Mouse (Mus musculus): ENCODE measurements around the gene Cd81.
A peak's percentile ranks its signal among the peaks of the same experiment; 100 is the strongest.

Cd81 gene

GRCm38 (mm10) chr7:143049841-143050816, 2.4 kb upstream of the Cd81 start:
- DNase-seq (ENCODE audit: low read depth, low spot score), result no peak

- no peak for DNase-seq (ENCODE audit: low read depth, low spot score)
These were observed 1.2 kb upstream of the Cd81 start for GRCm38 (mm10) chr7:143051316-143051715.

- peak; percentile 23 for DNase-seq (ENCODE audit: low read depth, low spot score)
These were observed 715 bp downstream of the Cd81 start for GRCm38 (mm10) chr7:143053008-143053899.

GRCm38 (mm10) chr7:143053961-143054611, 1.5 kb downstream of the Cd81 start:
- no peak for DNase-seq (ENCODE audit: low read depth, low spot score)

- DNase-seq (ENCODE audit: low read depth, low spot score), result no peak
These were observed 2.0 kb downstream of the Cd81 start for GRCm38 (mm10) chr7:143054612-143054965.

GRCm38 (mm10) chr7:143055001-143055400, 2.5 kb downstream of the Cd81 start:
- no peak for DNase-seq (ENCODE audit: low read depth, low spot score)

GRCm38 (mm10) chr7:143055499-143056186, 3.1 kb downstream of the Cd81 start:
- DNase-seq (ENCODE audit: low read depth, low spot score), result no peak

DNA sequence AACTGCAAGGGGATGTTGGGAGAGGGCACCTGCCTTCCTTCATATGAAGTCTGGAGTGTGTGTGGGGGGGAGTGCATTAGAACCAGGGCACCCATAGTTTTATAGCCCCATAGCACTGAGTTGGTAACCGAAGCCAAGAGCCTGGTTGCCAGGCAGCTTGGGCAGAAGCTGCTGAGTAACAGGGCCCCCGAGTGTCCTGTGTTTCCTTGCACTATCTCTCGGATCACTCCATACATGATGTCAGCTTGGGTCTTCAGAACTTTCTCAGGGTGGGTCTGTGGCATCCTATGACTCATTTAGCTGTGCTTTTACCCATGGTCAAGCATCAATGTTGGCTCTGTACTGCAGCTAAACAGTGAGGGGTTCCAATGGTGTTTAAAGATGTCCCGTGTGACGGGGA, 4.5 kb downstream of the Cd81 start:
- no peak for DNase-seq (ENCODE audit: low read depth, low spot score)

- DNase-seq (ENCODE audit: low read depth, low spot score), result no peak
These were observed 5.2 kb downstream of the Cd81 start for GRCm38 (mm10) chr7:143057667-143058220.

GRCm38 (mm10) chr7:143058221-143058697, 5.7 kb downstream of the Cd81 start:
- no peak for DNase-seq (ENCODE audit: low read depth, low spot score)

GRCm38 (mm10) chr7:143059202-143059870, 6.8 kb downstream of the Cd81 start:
- DNase-seq (ENCODE audit: low read depth, low spot score), result no peak

DNA sequence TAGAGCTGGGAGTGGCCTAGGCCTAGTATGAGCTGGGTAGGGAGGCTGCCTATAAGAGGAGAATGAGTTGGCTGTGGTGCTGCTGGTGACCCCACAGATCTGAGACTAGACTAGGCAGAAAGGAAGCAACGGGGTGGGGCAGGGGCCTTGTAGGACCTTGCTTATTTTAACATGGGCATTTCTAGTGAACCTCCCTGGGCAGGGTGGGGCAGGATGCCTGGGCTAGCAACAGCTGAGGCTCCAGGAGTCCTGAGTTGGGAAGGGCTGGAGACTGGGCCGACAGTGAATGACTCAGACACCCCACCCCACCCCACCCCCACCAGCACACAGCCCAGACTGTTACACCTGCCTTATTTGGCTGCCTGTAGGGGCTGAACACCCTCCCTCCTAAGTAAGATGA, 10.2 kb downstream of the Cd81 start:
- no peak for DNase-seq (ENCODE audit: low read depth, low spot score)

DNA sequence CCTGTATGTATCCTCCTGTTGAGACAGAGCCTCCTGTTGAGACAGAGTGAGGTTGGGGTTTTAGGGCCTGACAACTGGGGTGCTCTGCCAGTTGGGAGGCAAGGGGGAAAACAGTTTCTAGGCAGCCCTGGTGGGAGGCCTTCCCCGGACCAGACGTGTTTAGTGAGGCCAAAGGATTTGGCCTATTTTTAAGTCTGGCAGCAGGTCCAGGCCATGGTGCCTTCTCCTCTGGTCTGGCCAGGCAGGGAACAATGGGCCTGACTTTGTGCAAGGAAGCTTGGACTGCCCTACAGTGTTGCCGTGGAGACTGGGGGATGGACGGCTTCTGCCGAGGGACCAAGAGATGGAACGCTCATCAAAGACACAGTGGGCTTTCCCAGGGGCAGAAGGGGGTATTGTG, 11.7 kb downstream of the Cd81 start:
- DNase-seq (ENCODE audit: low read depth, low spot score), result no peak

GRCm38 (mm10) chr7:143065692-143066091, 13.2 kb downstream of the Cd81 start:
- no peak for DNase-seq (ENCODE audit: low read depth, low spot score)

DNA sequence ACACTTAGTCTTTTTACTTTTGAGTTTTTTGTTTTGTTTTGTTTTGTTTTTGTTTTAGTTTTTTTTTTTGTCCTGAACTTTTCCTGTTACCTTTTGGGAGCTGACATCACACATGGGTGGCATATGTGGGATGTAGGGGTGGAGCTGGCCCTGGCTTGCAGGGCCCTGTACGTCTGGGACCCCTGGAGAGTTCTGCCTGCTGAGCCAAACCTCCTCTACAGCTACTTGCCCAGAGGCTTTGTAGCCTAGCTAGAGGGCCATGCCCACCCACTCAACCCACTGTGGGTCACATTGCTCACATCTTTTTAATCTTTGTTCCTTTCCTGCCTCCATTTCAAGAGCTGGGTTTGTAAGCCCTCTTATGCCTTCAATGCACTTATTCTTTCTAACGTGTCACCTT, 14.9 kb downstream of the Cd81 start:
- no peak for DNase-seq (ENCODE audit: low read depth, low spot score)

- DNase-seq (ENCODE audit: low read depth, low spot score), result no peak
These were observed 15.4 kb downstream of the Cd81 start for GRCm38 (mm10) chr7:143067897-143068296.

DNA sequence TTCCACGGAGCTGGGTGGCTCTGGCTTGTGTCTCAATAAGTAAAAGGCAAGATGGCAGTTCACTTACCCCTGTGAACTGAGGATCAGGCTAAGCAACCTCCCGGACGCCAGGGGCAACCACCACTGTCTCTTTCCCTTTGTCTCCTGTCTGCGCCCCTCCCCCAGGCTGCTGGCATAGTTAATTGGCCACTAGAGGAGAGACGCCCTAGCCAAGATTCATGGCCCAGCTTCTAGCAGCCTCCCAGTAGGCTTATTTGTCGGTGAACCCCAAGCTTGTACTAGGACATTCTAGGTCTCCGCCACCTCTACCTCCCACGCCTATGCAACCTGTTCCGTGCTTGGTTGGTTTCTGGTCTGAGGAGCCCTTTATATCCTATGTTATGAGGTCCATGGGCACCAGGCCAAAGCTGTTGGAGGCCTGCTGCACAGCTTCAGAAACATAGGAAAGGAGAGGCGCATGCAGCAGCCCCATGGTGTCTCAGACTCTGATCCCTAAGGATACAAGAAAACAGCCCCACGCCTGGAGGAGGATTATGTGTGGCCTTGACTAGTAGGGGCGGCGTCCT, 15.9 kb downstream of the Cd81 start:
- DNase-seq (ENCODE audit: low read depth, low spot score), result peak; percentile 23

DNA sequence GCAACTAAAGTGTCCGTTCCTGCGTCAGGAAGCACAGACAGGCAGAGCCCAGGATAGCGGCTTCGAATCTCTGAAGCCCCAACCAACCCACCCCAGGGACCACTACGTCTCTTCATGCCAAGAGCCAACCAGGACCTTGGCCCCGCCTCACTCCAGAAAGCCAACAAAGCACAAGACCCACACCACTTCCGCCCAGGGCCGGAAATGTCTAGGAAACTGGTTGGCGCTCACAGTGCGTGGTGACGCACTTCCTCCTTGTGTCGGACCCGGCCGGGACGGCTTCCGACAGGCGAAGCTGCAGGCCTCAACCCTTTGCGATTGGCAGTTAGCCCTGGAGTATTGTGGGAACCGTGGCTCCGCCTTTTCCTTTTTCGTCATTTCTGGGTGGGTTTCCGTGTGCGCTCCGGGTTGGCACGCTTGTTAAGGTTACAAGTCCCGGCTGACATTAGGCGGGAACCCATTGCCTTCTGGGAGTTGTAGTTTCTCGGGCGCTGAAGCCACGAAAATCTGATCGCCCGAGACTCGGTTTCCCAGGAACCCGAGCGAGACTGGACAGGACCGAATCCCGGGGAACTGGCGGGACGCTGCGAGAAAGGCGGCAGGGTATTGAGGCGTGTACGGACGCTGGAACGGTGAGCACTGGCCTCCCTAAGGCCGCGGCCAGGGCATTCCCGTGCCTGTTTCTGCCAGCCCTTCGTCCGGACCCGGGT, 16.5 kb downstream of the Cd81 start, which contains the start of gene Tssc4:
Gene Tssc4, plus strand, starts transcription at position 368 of the 710 bp plus-strand sequence.
- peak; percentile 100 for DNase-seq (ENCODE audit: low read depth, low spot score)

- no peak for DNase-seq (ENCODE audit: low read depth, low spot score)
These were observed 17.3 kb downstream of the Cd81 start for GRCm38 (mm10) chr7:143069751-143070400.

Measured in retina, postnatal 7 days (tissue).